Mouse (Mus musculus) adrenal gland, adult 2 months (tissue): ENCODE measurements around the gene Natd1. TPM values are rescaled to one million over a fixed set of nuclear protein-coding genes. Genes with fewer than 3 reads are reported as not detected.
"Not testable (repeated sequence)": the region's sequence is repeated elsewhere in the genome, so short reads cannot be mapped to it uniquely, and the experiment has no call there.

Experiments used
- DNase-seq: peaks from one replicate; pipeline ENCODE4 v3.0.0; 2021
- polyA plus RNA-seq: library from polyadenylated mRNA; depleted of rRNA; stranded (reverse); fragments of >200 nt; gene quantifications from 2 replicates; pipeline ENCODE4 v1.2.3, GENCODE M21; 2012; rRNA removed
- total RNA-seq, 2 experiments: library from RNA; stranded (reverse); gene quantifications; 2 replicates each; pipeline ENCODE4 v1.2.3; 2021

Natd1 gene
- total and polyA plus RNA-seq, 3 experiments, result 17.7 to 40.9 (median 20.1) TPM

DNA sequence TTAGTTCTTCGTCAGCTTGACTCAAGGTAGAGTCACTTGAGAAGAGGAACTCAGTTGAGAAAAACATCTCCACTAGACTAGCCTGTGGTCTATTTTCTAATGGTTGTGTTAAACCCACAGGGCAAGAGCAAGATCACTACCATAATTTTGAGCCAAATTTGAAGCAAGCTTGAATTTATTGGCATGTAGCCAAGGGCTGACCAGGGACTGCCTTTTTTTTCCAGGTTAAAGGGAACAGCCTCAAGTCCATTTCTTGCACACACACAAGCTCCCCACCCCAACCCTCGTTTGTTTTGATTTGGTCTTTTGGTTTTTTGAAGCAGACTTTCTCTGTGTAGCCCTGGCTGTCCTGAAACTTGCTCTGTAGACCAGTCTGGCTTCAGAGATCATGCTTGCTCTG lies 24.7 kb downstream of the Natd1 start:
- no peak for DNase-seq

DNA sequence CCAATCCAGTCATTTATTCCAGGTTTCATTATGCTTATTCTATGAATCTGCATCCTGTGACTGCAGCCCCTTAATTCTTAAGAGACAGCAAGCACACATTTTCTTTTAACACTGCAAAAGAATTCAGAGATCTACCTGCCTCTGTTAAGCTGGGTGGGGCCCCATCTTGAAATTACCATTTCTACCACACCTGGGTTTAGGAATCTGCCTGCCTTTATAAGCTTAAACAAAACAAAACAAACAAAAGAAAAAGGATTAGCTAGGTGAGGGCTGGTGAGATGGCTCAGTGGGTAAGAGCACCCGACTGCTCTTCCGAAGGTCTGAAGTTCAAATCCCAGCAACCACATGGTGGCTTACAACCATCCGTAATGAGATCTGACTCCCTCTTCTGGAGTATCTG lies 27.6 kb downstream of the Natd1 start:
- not testable (repeated sequence) for DNase-seq

DNA sequence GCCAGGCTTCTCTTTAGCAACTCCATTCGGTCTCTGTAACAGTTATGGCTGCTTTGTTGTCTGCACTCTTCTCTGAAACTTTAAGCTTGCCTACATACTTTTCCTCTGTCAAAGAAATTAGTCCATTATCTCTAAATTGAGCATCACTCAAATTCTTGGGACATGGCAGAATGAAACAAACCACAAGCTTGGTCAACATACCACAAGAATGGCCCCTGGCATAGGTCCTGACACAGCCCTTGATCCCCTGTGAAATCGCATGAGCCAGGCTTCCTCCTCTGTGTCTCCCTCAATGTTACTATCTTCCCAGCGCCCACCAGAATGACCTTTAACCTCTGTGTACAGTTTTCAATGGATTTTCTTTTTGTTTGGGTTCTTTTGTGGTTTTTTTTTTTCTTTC lies 32.2 kb downstream of the Natd1 start:
- no peak for DNase-seq

DNA sequence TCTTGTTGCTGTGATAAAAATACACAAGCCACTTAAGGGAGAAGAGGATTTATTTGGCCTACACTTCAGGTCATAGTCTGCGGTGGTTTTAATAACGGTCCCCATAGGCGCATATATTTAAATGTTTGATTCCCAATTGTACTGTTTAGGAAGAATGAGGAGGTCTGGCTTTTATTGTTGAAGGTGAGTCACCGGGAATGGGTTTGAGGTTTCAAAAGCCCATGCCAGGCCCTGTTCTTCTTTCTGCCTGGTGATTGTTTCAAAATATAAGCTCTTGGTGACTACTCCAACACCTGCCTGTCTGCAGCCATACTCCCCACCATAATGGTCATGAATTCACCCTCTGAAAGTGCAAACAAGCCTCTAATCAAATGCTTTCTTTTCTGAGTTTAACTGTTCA lies 34.0 kb downstream of the Natd1 start:
- no peak for DNase-seq

DNA sequence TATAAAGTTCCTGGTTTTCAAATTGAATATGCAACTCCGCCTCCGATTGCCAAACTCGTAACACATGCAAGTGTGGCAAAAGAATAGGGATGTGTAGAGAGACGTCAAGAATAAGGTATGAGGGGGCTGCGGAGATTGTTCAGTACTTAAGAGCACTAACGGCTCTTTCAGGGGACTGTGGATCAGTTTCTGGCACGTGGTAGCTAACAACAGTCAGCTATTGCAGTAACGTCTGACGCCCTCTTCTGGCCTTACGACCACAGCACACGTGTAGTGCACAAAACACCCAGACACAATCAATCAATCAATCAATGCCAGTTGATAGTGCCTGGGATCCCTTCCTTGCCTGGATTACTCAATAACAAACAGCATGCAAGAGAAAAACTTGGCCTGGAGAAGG lies 35.1 kb downstream of the Natd1 start:
- DNase-seq, result peak; percentile 52

DNA sequence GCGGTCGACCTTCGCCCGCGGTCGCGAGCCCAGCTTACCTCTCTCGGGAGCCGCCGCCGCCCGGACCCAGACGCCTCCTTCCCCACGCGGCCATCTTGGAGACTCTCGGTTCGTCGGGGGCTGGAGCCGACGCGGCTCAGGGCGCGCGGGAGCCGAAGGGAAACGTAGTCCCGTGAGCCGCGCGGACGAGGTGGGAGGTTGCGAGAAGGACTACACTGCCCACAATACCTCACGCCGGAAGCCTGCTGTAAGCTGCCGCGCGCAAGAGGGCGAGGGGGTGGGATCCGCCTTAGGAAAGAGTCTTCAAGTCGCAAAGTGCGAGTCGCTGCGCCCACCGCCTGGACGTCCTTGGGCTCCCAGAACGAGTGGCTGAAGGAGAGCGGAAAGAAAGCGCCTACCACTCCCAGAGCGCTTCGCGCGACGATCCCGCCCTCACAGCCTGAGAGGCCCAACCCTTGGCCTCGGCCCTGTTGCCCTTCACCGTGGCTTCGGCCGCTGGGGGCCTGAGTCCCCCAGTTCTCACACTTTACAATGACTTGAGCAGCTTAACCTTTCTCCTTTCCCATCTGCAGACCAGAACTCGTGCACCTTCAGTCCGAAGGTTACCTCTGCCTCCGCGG lies 35.8 kb downstream of the Natd1 start, which contains the start of gene Tmem11:
Gene Tmem11, minus strand, starts transcription at position 598 of the 620 bp plus-strand sequence.
- peak; percentile 97 for DNase-seq

DNA sequence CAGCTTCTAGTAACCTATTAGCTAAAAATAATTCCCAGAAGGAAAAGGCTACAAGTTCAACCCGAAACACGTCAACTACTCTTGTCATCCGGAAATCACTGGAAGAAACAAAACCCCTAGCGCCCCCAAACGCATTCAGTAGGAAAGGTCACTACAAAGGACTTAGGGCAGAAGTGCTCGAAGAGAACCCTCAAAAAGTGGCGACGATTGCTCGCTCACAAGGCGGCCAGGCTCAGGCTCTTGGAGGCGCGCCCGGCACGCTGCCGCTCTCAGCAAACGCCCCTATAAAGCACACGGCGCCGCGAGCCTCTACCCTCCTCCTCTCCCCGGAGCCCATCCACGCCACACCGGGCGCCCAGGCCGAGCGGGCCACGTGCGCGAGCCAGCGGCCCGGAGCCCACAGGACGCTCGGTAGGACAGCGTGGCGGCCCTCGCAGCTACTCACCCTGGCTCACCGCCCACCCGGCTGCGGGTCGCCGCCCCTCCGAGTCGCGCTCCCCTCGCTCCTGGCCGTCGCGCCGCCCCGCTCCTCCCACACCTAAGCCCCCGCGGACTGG lies 36.4 kb downstream of the Natd1 start:
- peak; percentile 79 for DNase-seq

DNA sequence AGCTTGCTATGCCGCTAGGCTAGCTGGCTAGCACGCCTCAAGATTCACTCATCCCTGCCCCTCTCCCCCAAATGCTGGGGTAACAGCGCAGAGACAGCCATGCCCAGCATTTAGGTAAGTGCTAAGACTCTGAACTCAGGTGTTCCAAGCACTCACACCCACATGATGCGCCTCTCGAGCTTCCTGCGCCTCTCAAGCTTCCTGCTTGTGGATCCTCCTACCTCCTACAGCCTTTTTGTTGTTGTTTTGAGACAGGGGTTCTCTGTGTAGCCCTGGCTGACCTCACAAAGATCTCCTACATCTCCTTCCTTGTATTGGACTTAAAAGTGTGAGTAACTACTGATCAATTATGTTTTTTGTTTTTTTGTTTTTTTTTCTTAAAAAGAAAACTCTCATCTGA lies 41.4 kb downstream of the Natd1 start:
- DNase-seq, result no peak

DNA sequence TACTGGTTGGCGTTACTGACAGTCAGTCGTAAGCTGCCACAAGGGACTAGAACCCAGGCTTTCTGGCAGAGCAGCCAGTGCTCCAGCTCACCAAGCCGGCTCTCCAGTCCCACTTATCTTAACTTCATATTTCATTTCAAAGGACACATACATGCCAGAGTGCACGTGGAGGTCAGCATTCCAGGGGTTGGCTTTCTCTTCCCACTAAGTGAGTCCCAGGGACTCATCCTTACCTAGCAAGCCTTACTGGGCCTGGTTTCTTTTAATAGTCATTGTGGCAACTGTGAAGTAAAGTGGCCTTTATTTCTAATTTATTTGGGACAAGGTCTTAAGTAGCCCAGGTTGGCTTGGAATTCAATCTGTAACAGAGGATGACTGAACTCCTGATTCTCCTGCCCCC lies 43.1 kb downstream of the Natd1 start:
- DNase-seq, result no peak

DNA sequence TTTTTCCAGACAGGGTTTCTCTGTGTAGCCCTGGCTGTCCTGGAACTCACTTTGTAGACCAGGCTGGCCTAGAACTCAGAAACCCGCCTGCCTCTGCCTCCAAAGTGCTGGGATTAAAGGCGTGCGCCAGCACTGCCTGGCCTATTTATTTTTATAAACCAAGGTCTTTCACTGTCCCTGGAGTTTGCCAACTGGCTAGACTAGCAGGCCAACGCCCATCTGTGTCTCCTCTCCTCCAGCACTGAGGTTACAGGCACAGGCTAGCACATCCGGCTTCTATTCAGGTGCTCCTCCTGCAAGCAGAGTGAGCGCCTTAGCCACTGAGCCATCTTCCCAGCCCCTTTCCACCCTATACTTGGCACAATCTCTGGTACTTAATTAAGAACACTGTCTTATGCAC lies 45.1 kb downstream of the Natd1 start:
- DNase-seq, result peak; percentile 60

DNA sequence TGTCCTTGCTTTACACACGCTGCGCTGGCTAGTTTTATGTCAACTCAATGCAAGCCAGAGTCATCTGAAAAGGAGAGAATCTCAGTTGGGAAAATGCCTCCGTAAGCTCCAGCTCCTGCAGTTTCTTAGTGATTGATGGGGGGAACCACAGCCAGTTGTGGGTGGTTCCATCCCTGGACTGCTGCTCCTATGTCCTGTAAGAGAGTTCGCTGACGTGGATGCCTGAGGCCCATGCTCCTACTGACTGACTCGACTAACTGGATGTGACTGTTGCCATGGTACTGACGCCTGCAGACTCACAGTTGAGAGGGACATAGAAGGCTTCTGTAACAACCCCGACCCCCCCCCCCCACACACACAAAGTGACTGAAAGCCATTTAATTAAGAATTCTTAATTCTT lies 46.6 kb downstream of the Natd1 start:
- peak; percentile 53 for DNase-seq

DNA sequence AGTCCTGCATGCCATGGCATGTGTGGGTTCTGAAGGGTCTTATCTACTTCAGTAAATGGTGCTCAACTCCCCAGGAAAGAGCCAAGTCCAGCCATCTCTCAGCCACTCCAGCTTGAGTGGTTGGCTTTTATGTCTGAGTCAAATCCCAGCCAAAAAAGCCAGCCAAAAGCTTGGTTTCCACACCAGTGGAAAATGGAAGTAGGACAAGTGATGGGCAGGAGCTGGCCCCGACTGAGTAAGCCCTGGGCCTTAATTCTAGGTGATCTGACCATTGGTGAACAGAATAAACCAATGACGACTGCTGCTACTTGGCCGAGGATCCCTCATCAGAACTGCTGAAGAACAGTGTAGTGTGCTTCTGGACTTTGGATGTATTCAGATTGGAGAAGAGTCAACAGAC lies 47.1 kb downstream of the Natd1 start:
- no peak for DNase-seq

DNA sequence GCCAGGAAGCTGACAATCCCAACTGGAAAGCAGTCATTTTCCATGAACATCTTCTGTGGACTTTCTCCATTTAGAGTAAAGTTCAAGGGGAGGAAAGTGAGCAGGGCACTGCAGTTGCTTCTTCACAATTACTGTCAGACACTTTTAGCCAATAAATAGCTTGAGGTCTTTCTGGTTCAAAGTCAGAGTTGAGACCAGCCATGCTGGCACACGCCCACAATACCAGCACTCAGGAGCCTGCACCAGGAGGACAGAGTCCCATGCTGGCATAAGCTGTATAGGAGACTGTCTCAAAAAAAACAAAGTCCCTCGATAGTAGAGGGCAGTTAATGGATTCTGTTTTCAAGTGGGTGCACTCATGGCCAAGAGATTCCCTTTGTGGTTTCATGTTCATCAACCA lies 48.5 kb downstream of the Natd1 start:
- no peak for DNase-seq

DNA sequence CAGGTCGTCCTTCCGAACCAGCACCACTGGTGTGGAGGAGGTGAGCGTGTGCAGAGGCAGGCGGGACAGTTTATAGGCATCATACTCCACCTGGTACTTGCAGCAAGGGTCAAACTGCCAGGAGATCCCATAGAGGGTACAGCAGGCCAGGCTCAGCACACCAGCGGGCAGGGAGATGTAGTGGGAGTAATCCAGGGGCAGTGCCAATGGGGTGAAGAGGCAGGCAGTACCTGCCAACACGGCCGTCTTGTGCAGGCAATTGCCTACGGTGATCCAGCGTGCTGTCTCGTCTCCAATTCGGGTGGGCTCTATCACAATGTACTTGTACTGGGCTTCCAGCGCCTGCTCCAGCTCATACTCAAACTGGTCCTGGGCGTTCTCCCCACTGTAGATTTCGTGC lies 49.6 kb downstream of the Natd1 start:
- DNase-seq, result peak; percentile 54

DNA sequence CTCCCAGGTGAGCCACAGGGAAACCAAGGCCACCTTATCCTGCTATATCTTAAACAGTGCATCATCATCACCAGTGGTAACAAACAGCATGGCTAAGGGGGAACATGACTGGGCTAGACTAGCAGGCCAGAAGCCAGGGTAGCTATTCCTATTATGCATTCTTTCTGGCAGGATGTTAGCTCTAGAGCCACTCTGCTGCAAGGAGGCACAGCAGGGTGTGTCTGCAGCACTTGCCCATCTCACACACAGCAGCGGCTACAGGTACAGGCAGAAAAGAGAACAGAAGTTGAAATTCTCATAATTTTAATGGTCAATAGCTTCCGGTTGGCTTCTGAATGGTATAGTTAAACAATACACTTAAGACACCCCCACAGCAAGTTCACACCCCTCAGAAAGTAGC lies 50.4 kb downstream of the Natd1 start:
- DNase-seq, result no peak

DNA sequence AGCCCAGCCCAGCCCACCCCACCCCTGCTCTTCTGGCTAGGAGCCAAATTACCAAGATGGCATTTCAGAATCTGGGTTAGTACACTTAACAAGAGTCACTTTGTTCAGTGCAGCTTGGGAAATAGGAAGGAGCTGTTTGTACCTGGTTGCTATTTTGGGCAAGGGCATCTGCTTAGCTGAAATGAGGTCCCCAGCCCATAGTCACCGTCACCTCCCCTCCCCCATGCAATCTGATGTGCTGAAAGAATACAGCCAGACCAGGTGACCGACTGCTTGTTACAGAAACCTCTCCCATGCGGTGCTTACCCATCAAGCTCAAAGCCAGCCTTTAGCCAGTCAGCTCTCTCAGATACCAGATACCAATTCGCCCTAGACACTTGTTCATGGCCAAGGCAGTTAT lies 51.4 kb downstream of the Natd1 start:
- peak; percentile 37 for DNase-seq

DNA sequence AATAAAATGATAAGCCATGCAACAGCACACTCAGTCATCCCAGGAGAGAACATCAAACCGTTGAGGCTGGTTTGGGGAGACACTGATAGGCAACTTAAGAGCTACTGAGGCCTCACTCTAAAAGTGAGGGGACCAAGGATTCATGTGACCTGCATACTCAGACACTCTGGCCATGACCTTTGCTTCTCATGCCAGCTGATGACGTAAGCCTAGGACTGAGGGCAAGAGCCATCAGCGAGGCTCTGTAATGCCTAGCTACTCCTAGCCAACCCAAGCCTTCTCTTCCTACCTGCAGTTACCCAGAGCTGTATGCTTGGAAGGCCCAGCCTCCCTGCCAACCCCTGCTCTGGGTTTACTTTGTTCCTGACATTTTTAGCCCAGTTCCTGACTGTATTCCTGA lies 52.6 kb downstream of the Natd1 start:
- peak; percentile 73 for DNase-seq

DNA sequence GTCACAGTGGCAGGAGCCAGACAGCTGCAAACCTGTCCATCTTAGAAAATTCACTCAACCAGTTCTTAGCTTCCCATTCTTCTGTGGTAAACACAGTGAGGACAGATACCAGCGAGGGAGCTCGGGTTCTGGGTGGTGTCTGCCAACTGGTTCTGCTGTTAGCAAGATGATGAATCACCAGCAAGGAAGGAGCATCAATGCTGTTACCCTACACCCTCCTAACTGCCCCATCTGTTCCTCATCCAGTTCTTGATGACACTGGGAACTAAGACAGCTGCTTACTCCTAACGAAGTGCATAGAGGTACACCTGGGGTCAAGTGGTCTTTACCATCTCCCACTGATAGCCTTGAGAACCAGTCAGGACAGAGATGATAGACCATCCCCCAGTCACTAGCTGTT lies 58.0 kb downstream of the Natd1 start:
- no peak for DNase-seq

Other genes with a start within 250 kb of the Natd1 start
- gene Llgl1, start 215.0 kb downstream of the Natd1 start, total RNA-seq, result 10 to 100 TPM; 19.5 to 26.5 TPM
- 59.4 and 62.5 TPM in 2 replicates for gene Llgl1, start 215.0 kb downstream of the Natd1 start, polyA plus RNA-seq
- gene Flii, start 187.5 kb downstream of the Natd1 start, total RNA-seq, result 100 to 1,000 TPM; 149 to 186 TPM
- 271 and 327 TPM in 2 replicates for gene Flii, start 187.5 kb downstream of the Natd1 start, polyA plus RNA-seq
- 10 to 100 TPM; 26.0 to 41.6 TPM for gene Mief2, start 186.4 kb downstream of the Natd1 start, total RNA-seq
- 47.2 and 50.1 TPM in 2 replicates for gene Mief2, start 186.4 kb downstream of the Natd1 start, polyA plus RNA-seq
- 10 to 100 TPM in 1 of 2 experiments, 1 to 10 TPM in 1; 6.7 to 10.7 TPM for gene Top3a, start 137.4 kb downstream of the Natd1 start, total RNA-seq
- gene Top3a, start 137.4 kb downstream of the Natd1 start, polyA plus RNA-seq, result 5.8 and 6.1 TPM in 2 replicates
- gene Smcr8, start 137.2 kb downstream of the Natd1 start, total RNA-seq, result 10 to 100 TPM; 19.7 to 33.3 TPM
- gene Smcr8, start 137.2 kb downstream of the Natd1 start, polyA plus RNA-seq, result 6.4 and 8.6 TPM in 2 replicates
- 10 to 100 TPM; 38.7 to 82.4 TPM for gene Shmt1, start 103.0 kb downstream of the Natd1 start, total RNA-seq
- 27.7 and 43.5 TPM in 2 replicates for gene Shmt1, start 103.0 kb downstream of the Natd1 start, polyA plus RNA-seq
- 10 to 100 TPM; 36.9 to 53.7 TPM for gene Dhrs7b, start 84.1 kb downstream of the Natd1 start, total RNA-seq
- gene Dhrs7b, start 84.1 kb downstream of the Natd1 start, polyA plus RNA-seq, result 13.2 and 16.0 TPM in 2 replicates
- gene Tmem11, start 35.5 kb downstream of the Natd1 start, total RNA-seq, result 10 to 100 TPM; 37.0 to 62.2 TPM
- gene Tmem11, start 35.5 kb downstream of the Natd1 start, polyA plus RNA-seq, result 74.9 and 88.3 TPM in 2 replicates
- gene Map2k3, start 17.3 kb upstream of the Natd1 start, total RNA-seq, result 100 to 1,000 TPM in 1 of 2 experiments, 10 to 100 TPM in 1; 91.3 to 101 TPM
- 110 and 145 TPM in 2 replicates for gene Map2k3, start 17.3 kb upstream of the Natd1 start, polyA plus RNA-seq
- 1 to 10 TPM; 1.5 to 3.1 TPM for gene Kcnj12, start 107.8 kb upstream of the Natd1 start, total RNA-seq
- 5.0 and 5.1 TPM in 2 replicates for gene Kcnj12, start 107.8 kb upstream of the Natd1 start, polyA plus RNA-seq
- gene Tnfrsf13b, start 212.0 kb upstream of the Natd1 start, total RNA-seq, result under 1 TPM; 0.40 to 0.83 TPM
- gene Tnfrsf13b, start 212.0 kb upstream of the Natd1 start, polyA plus RNA-seq, result 3.5 and 4.5 TPM in 2 replicates